Comparison of ENCODE assay signal across 8 mouse cellular contexts in genomic region chr5:64865219-64865964, GRCm38 (mm10).
DNase-seq lines count a peak whose midpoint lies in the region; ATAC-seq and TF ChIP-seq lines count a peak whose summit lies in the region.

No protein-coding gene starts in this region.

- no peak for TF ChIP-seq EP300 in lung, postnatal 0 days (IDR thresholded peaks at IDR 0.05)

- H3K9me3 ChIP-seq in lung, postnatal 0 days (ENCODE audit: low read length) = no peaks in the 10 kb centered on the region
- H3K9me3 ChIP-seq in limb, embryonic 14.5 days (ENCODE audit: control insufficient read depth, low read length) = no peaks in the 10 kb centered on the region
- H3K9me3 ChIP-seq in stomach, embryonic 14.5 days (ENCODE audit: control insufficient read depth, low read depth, low read length) = no peaks in the 10 kb centered on the region

- no peak overlapping the region for H3K9ac ChIP-seq in lung, postnatal 0 days (replicated peaks; ENCODE audit: low read depth)
- no peak overlapping the region for H3K9ac ChIP-seq in limb, embryonic 14.5 days (ENCODE audit: low read depth, low read length, severe bottlenecking)
- H3K9ac ChIP-seq in stomach, embryonic 14.5 days (replicated peaks; ENCODE audit: low read depth, low read length) = no peak overlapping the region

- H3K27ac ChIP-seq in lung, postnatal 0 days (ENCODE audit: low read length) = peak overlapping the region; percentile 70
- H3K27ac ChIP-seq in limb, embryonic 14.5 days (replicated peaks; ENCODE audit: low read depth, low read length) = peak overlapping the region; percentile 55; the same call in 1 of the 2 replicates
- peak overlapping the region; percentile 82 for H3K27ac ChIP-seq in stomach, embryonic 14.5 days (ENCODE audit: low read length)

- TF ChIP-seq CTCF in lung, postnatal 0 days (IDR thresholded peaks at IDR 0.05) = no peak

- no peaks in the 10 kb centered on the region for H3K36me3 ChIP-seq in lung, postnatal 0 days (ENCODE audit: insufficient read depth, low read length)
- no peaks in the 10 kb centered on the region for H3K36me3 ChIP-seq in limb, embryonic 14.5 days (ENCODE audit: control insufficient read depth, insufficient read depth, low read length)
- H3K36me3 ChIP-seq in stomach, embryonic 14.5 days (ENCODE audit: control insufficient read depth, insufficient read depth, low read length) = no peaks in the 10 kb centered on the region

- no peak for TF ChIP-seq POLR2A in limb, embryonic 14.5 days (IDR thresholded peaks at IDR 0.05; ENCODE audit: borderline replicate concordance, extremely low read depth, insufficient read depth, insufficient read length)

- WGBS in lung, postnatal 0 days = 71% methylated on average over 12 of the region's 12 CpGs
- 77% methylated on average over 12 of the region's 12 CpGs for WGBS in limb, embryonic 14.5 days
- WGBS in stomach, embryonic 14.5 days = 70% methylated on average over 12 of the region's 12 CpGs

- peaks cover 23% of the 10 kb centered on the region for H3K4me1 ChIP-seq in lung, postnatal 0 days (ENCODE audit: insufficient read depth, low read depth, low read length)
- peaks cover 24% of the 10 kb centered on the region for H3K4me1 ChIP-seq in limb, embryonic 14.5 days (ENCODE audit: control insufficient read depth, insufficient read depth, low read length)
- H3K4me1 ChIP-seq in stomach, embryonic 14.5 days (ENCODE audit: control insufficient read depth, insufficient read depth, low read length) = peaks cover 34% of the 10 kb centered on the region

- no peak overlapping the region for H3K4me2 ChIP-seq in lung, postnatal 0 days (replicated peaks; ENCODE audit: low read depth, low read length)
- H3K4me2 ChIP-seq in limb, embryonic 14.5 days (replicated peaks; ENCODE audit: low read depth, low read length, severe bottlenecking) = no peak overlapping the region
- H3K4me2 ChIP-seq in stomach, embryonic 14.5 days (replicated peaks; ENCODE audit: low read depth, low read length) = no peak overlapping the region

- H3K4me3 ChIP-seq in lung, postnatal 0 days (ENCODE audit: low read depth, low read length) = no peak overlapping the region
- H3K4me3 ChIP-seq in limb, embryonic 14.5 days (replicated peaks; ENCODE audit: low read length) = no peak overlapping the region
- H3K4me3 ChIP-seq in stomach, embryonic 14.5 days (ENCODE audit: low read depth, low read length) = no peak overlapping the region

- H3K27me3 ChIP-seq in lung, postnatal 0 days (replicated peaks; ENCODE audit: insufficient read depth, low read length) = no peaks in the 10 kb centered on the region
- no peaks in the 10 kb centered on the region for H3K27me3 ChIP-seq in limb, embryonic 14.5 days (ENCODE audit: control insufficient read depth, insufficient read depth, low read length)
- no peaks in the 10 kb centered on the region for H3K27me3 ChIP-seq in stomach, embryonic 14.5 days (ENCODE audit: control insufficient read depth, insufficient read depth, low read length)

- no peak for ATAC-seq in CD4-positive, CD25-positive, alpha-beta regulatory T cell, adult 4 months
- no peak for ATAC-seq in lung, postnatal 0 days
- no peak for ATAC-seq in limb, embryonic 14.5 days (ENCODE audit: low FRiP score, low read depth)
- no peak for ATAC-seq in stomach, embryonic 14.5 days (ENCODE audit: insufficient number of reproducible peaks, insufficient read depth, low FRiP score, low read depth)

- peak; percentile 14 for DNase-seq in CD4-positive, CD25-positive, alpha-beta regulatory T cell, adult 2 months (ENCODE audit: low read depth, low spot score)
- no peak for DNase-seq in lung, postnatal 0 days (ENCODE audit: low spot score)
- no peak for DNase-seq in lung, postnatal 4 days
- DNase-seq in limb, embryonic 14.5 days (ENCODE audit: low spot score) = no peak
- no peak for DNase-seq in cerebellum, postnatal 25 days
- DNase-seq in urinary bladder, adult 18-20 months (ENCODE audit: low spot score in 2 of 2) = no peak
